Comparison of ENCODE assay signal across 19 mouse cellular contexts in genomic region chr5:36883516-36883915, GRCm38 (mm10). TPM values are rescaled to one million over a fixed set of nuclear protein-coding genes. Genes with fewer than 3 reads are reported as not detected.
DNase-seq lines count a peak whose midpoint lies in the region; ATAC-seq and TF ChIP-seq lines count a peak whose summit lies in the region.
"Had no signal": no experiment of that assay in that cellular context is flagged by ENCODE, and none has a peak within 500 bp of the region (broad histone marks: within the 10 kb centered on the region; RNA-seq: fewer than 3 reads in every experiment).

No protein-coding gene starts in this region.

- no peak overlapping the region for H3K9ac ChIP-seq in midbrain, embryonic 14.5 days (replicated peaks; ENCODE audit: low read length)
- no peak overlapping the region for H3K9ac ChIP-seq in midbrain, embryonic 16.5 days (ENCODE audit: low read depth, low read length)
- H3K9ac ChIP-seq in neural tube, embryonic 14.5 days (replicated peaks; ENCODE audit: low read depth, low read length) = no peak overlapping the region
- H3K9ac ChIP-seq: forebrain, embryonic 13.5 days; forebrain, postnatal 0 days; heart, embryonic 12.5 days had no signal

- peak overlapping the region; percentile 61; the same call in 1 of the 2 replicates for H3K27ac ChIP-seq in cerebellum, adult 2 months (ENCODE audit: insufficient read depth, low read length)
- H3K27ac ChIP-seq in layer of hippocampus, adult 2 months = peak overlapping the region; percentile 64; the same call in 1 of the 2 replicates
- no peak overlapping the region for H3K27ac ChIP-seq in midbrain, embryonic 14.5 days (replicated peaks; ENCODE audit: low read depth, low read length)
- H3K27ac ChIP-seq in midbrain, embryonic 16.5 days (ENCODE audit: low read length) = no peak overlapping the region
- H3K27ac ChIP-seq in neural tube, embryonic 14.5 days (ENCODE audit: low read depth, low read length) = no peak overlapping the region
- H3K27ac ChIP-seq: forebrain, embryonic 13.5 days; gastrocnemius, adult 2 months had no signal

- WGBS in cerebellum, adult 2 months = 20% methylated on average over 12 of the region's 12 CpGs
- WGBS in midbrain, embryonic 14.5 days = 76% methylated on average over 12 of the region's 12 CpGs
- 74% methylated on average over 12 of the region's 12 CpGs for WGBS in midbrain, embryonic 16.5 days
- 30% methylated on average over 12 of the region's 12 CpGs for WGBS in neural tube, embryonic 14.5 days

- H3K9me3 ChIP-seq in midbrain, embryonic 14.5 days (ENCODE audit: control insufficient read depth, low read length) = no peaks in the 10 kb centered on the region
- no peaks in the 10 kb centered on the region for H3K9me3 ChIP-seq in midbrain, embryonic 16.5 days (replicated peaks; ENCODE audit: control insufficient read depth, low read length, poor library complexity, severe bottlenecking)
- no peaks in the 10 kb centered on the region for H3K9me3 ChIP-seq in neural tube, embryonic 14.5 days (ENCODE audit: control insufficient read depth, low read length)
- H3K9me3 ChIP-seq: forebrain, embryonic 13.5 days; G1E; heart, embryonic 12.5 days had no signal

- no peak for TF ChIP-seq CTCF in cerebellum, adult 2 months (IDR thresholded peaks at IDR 0.05; ENCODE audit: borderline replicate concordance, insufficient read depth, low read depth, low read length)
- no peak for TF ChIP-seq CTCF in layer of hippocampus, adult 2 months (conservative IDR thresholded peaks at IDR 0.05)

- H3K36me3 ChIP-seq in midbrain, embryonic 14.5 days (ENCODE audit: control insufficient read depth, insufficient read depth, low read length) = no peaks in the 10 kb centered on the region
- H3K36me3 ChIP-seq in midbrain, embryonic 16.5 days (ENCODE audit: control insufficient read depth, insufficient read depth, low read length) = no peaks in the 10 kb centered on the region
- H3K36me3 ChIP-seq in neural tube, embryonic 14.5 days (ENCODE audit: control insufficient read depth, insufficient read depth, low read length) = no peaks in the 10 kb centered on the region
- H3K36me3 ChIP-seq: G1E; heart, embryonic 12.5 days had no signal

- no peak for DNase-seq in cerebellum, adult 2 months
- DNase-seq in cerebellum, adult 18-20 months = no peak
- DNase-seq in layer of hippocampus, adult 2 months (ENCODE audit: low spot score in 2 of 2) = no peak
- DNase-seq in layer of hippocampus, postnatal 10 days (ENCODE audit: low spot score in 2 of 2) = no peak
- DNase-seq in midbrain, embryonic 14.5 days = no peak
- DNase-seq: adrenal gland, postnatal 14 days; B cell, adult 2 months; cerebellum, adult 8-10 months; cerebellum, postnatal 36 days; forebrain, postnatal 0 days; gastrocnemius, adult 2 months; gastrocnemius, postnatal 25 days had no signal

- H3K4me3 ChIP-seq in cerebellum, adult 2 months (replicated peaks; ENCODE audit: insufficient read depth, low read depth, low read length) = no peak overlapping the region
- no peak overlapping the region for H3K4me3 ChIP-seq in layer of hippocampus, adult 2 months
- H3K4me3 ChIP-seq in midbrain, embryonic 14.5 days (replicated peaks; ENCODE audit: low read depth, low read length) = no peak overlapping the region
- no peak overlapping the region for H3K4me3 ChIP-seq in midbrain, embryonic 16.5 days (ENCODE audit: low read depth, low read length)
- H3K4me3 ChIP-seq in neural tube, embryonic 14.5 days (ENCODE audit: low read depth, low read length) = no peak overlapping the region
- H3K4me3 ChIP-seq: forebrain, embryonic 13.5 days; gastrocnemius, adult 2 months; heart, embryonic 12.5 days had no signal

- H3K4me2 ChIP-seq in midbrain, embryonic 14.5 days (ENCODE audit: low read length) = no peak overlapping the region
- H3K4me2 ChIP-seq in midbrain, embryonic 16.5 days (ENCODE audit: low read length) = no peak overlapping the region
- H3K4me2 ChIP-seq in neural tube, embryonic 14.5 days (ENCODE audit: low read depth, low read length) = no peak overlapping the region
- H3K4me2 ChIP-seq: forebrain, embryonic 13.5 days; heart, embryonic 12.5 days had no signal

- no peak for TF ChIP-seq POLR2A in cerebellum, adult 2 months (IDR thresholded peaks at IDR 0.05; ENCODE audit: borderline replicate concordance, insufficient read depth, low read length)

- no peaks in the 10 kb centered on the region for H3K27me3 ChIP-seq in cerebellum, adult 2 months (ENCODE audit: control insufficient read depth, insufficient read depth, low read length)
- no peaks in the 10 kb centered on the region for H3K27me3 ChIP-seq in midbrain, embryonic 14.5 days (ENCODE audit: control insufficient read depth, insufficient read depth, low read length)
- no peaks in the 10 kb centered on the region for H3K27me3 ChIP-seq in midbrain, embryonic 16.5 days (ENCODE audit: control insufficient read depth, insufficient read depth, low read depth, low read length)
- H3K27me3 ChIP-seq in neural tube, embryonic 14.5 days (ENCODE audit: control insufficient read depth, insufficient read depth, low read length) = no peaks in the 10 kb centered on the region
- H3K27me3 ChIP-seq: forebrain, embryonic 13.5 days had no signal

- peaks cover 88% of the 10 kb centered on the region for H3K4me1 ChIP-seq in cerebellum, adult 2 months (ENCODE audit: control insufficient read depth, insufficient read depth, low read length)
- peaks cover 4% of the 10 kb centered on the region; the same call in 1 of the 2 replicates for H3K4me1 ChIP-seq in midbrain, embryonic 14.5 days (ENCODE audit: control insufficient read depth, insufficient read depth, low read length)
- H3K4me1 ChIP-seq in midbrain, embryonic 16.5 days (ENCODE audit: control insufficient read depth, insufficient read depth, low read length) = no peaks in the 10 kb centered on the region; the same call in none of the 2 replicates
- H3K4me1 ChIP-seq in neural tube, embryonic 14.5 days (ENCODE audit: control insufficient read depth, insufficient read depth, low read length) = peaks cover 28% of the 10 kb centered on the region

- peak; percentile 24; the same call in 1 of the 2 replicates for ATAC-seq in midbrain, embryonic 14.5 days (ENCODE audit: low FRiP score, low TSS enrichment)
- ATAC-seq in midbrain, embryonic 16.5 days = no peak
- peak; percentile 42; the same call in 1 of the 2 replicates for ATAC-seq in neural tube, embryonic 14.5 days (ENCODE audit: low read depth)
- ATAC-seq: CD4-positive, CD25-positive, alpha-beta regulatory T cell, adult 4 months; forebrain, embryonic 13.5 days; forebrain, postnatal 0 days had no signal

RNA-seq across cellular contexts. Expression of gene Ppp2r2c, which starts 15.2 kb away (rescaled TPM):
- 259 and 273 TPM in 2 replicates for polyA plus RNA-seq in cerebellum, adult 2 months (2012; rRNA removed)
- total RNA-seq in layer of hippocampus, adult 2 months (2021) = 100 to 1,000 TPM; 375 to 387 TPM
- 100 to 1,000 TPM; 298 to 304 TPM for total RNA-seq in layer of hippocampus, postnatal 10 days (2021)
- polyA plus RNA-seq in midbrain, embryonic 14.5 days (2014; fragmentation: Nextera tagmentation; extraction: Ambion mirVana) = 38.3 and 44.6 TPM in 2 replicates
- 56.8 and 61.1 TPM in 2 replicates for polyA plus RNA-seq in midbrain, embryonic 16.5 days (2015; fragmentation: Nextera tagmentation; extraction: Ambion mirVana)
- polyA plus RNA-seq in neural tube, embryonic 14.5 days (2014; fragmentation: Nextera tagmentation; extraction: Ambion mirVana) = 64.1 and 67.0 TPM in 2 replicates
- total RNA-seq: granulocyte monocyte progenitor cell, adult 5-6 weeks had no signal
- polyA plus RNA-seq: CD4-positive, CD25-positive, alpha-beta regulatory T cell, adult 4 months; G1E had no signal

RNA-seq across cellular contexts. Expression of gene Man2b2, which starts 53.1 kb away (rescaled TPM):
- polyA plus RNA-seq in cerebellum, adult 2 months (2012; rRNA removed) = 29.2 and 30.1 TPM in 2 replicates
- 10 to 100 TPM; 29.5 to 31.9 TPM for total RNA-seq in layer of hippocampus, adult 2 months (2021)
- total RNA-seq in layer of hippocampus, postnatal 10 days (2021) = 10 to 100 TPM; 17.0 to 18.6 TPM
- polyA plus RNA-seq in midbrain, embryonic 14.5 days (2014; fragmentation: Nextera tagmentation; extraction: Ambion mirVana) = 7.8 and 10.3 TPM in 2 replicates
- polyA plus RNA-seq in midbrain, embryonic 16.5 days (2015; fragmentation: Nextera tagmentation; extraction: Ambion mirVana) = 11.5 and 11.6 TPM in 2 replicates
- polyA plus RNA-seq in neural tube, embryonic 14.5 days (2014; fragmentation: Nextera tagmentation; extraction: Ambion mirVana) = 12.2 and 14.0 TPM in 2 replicates

Comparison
In these comparisons a context has a peak if more than half of its experiments do, and no peak if none do; other contexts are left out.
1. H3K27ac ChIP-seq: peak in cerebellum, adult 2 months (single experiment) and layer of hippocampus, adult 2 months (single experiment); none in midbrain, embryonic 14.5 days (single experiment), midbrain, embryonic 16.5 days (single experiment) and neural tube, embryonic 14.5 days (single experiment).